Mouse (Mus musculus) myocyte (in vitro differentiated cells): Measurements from ENCODE around the gene Rptor. TPM values are rescaled to one million over a fixed set of nuclear protein-coding genes. Genes with fewer than 3 reads are reported as not detected.
A peak's percentile ranks its signal among the peaks of the same experiment; 100 is the strongest.

Source experiments
- H3K27me3 ChIP-seq: one replicate; pipeline ENCODE4 v1.6.1; 2011; ENCODE audit not compliant: control insufficient read depth, insufficient read depth, insufficient read length
- H3K36me3 ChIP-seq: one replicate; pipeline ENCODE4 v1.6.1; 2011; ENCODE audit not compliant: control insufficient read depth, insufficient read depth
- H3K4me2 ChIP-seq: one replicate; pipeline ENCODE4 v1.6.1; 2011; ENCODE audit warnings: low read depth, control low read depth
- H3K4me3 ChIP-seq: one replicate; pipeline ENCODE4 v1.5.1; 2011; ENCODE audit warnings: mild to moderate bottlenecking, control low read depth, moderate library complexity
- H3K79me2 ChIP-seq: one replicate; pipeline ENCODE4 v1.6.1; 2011; ENCODE audit not compliant: control insufficient read depth, insufficient read depth
- H3ac ChIP-seq: one replicate; pipeline ENCODE4 v1.6.1; 2011; ENCODE audit not compliant: control insufficient read depth, insufficient read length
- CEBPB ChIP-seq: IDR thresholded peaks from 2 replicates; pipeline ENCODE4 v1.6.1; 2011; ENCODE audit warnings: mild to moderate bottlenecking, moderate library complexity; ENCODE audit not compliant: poor library complexity, insufficient read depth, severe bottlenecking
- E2F4 ChIP-seq: IDR thresholded peaks from one replicate; pipeline ENCODE4 v1.6.1; 2011; ENCODE audit warnings: mild to moderate bottlenecking, control low read depth, moderate library complexity; ENCODE audit not compliant: insufficient read depth
- MAX ChIP-seq: IDR thresholded peaks from one replicate; pipeline ENCODE4 v1.6.1; 2011; ENCODE audit warnings: low read depth, mild to moderate bottlenecking, control low read depth
- MYOD1 ChIP-seq, 3 experiments: IDR thresholded peaks; one replicate each; pipeline ENCODE4 v1.6.1; 2011; ENCODE audit warnings: control low read depth in 2 of 3, low read depth in 2 of 3, mild to moderate bottlenecking in 2 of 3, moderate library complexity in 1 of 3; ENCODE audit not compliant: insufficient read length in 2 of 3, control insufficient read depth in 1 of 3
- MYOG ChIP-seq, 3 experiments: IDR thresholded peaks; one replicate each; pipeline ENCODE4 v1.6.1; 2011; ENCODE audit warnings: control low read depth in 2 of 3, low read depth in 2 of 3, mild to moderate bottlenecking in 2 of 3; ENCODE audit not compliant: insufficient read length in 2 of 3, control insufficient read depth in 1 of 3, insufficient read depth in 1 of 3
- POLR2A ChIP-seq: IDR thresholded peaks from one replicate; pipeline ENCODE4 v1.6.1; 2011; ENCODE audit warnings: low read depth, mild to moderate bottlenecking, control low read depth, moderate library complexity; ENCODE audit not compliant: insufficient read length
- POLR2AphosphoS2 ChIP-seq: IDR thresholded peaks from one replicate; pipeline ENCODE4 v1.6.1; 2011; ENCODE audit warnings: low read depth, control low read depth; ENCODE audit not compliant: insufficient read length
- REST ChIP-seq: IDR thresholded peaks from one replicate; pipeline ENCODE4 v1.6.1; 2011; ENCODE audit warnings: mild to moderate bottlenecking, control low read depth, moderate library complexity; ENCODE audit not compliant: insufficient read depth, insufficient read length
- SRF ChIP-seq: IDR thresholded peaks from one replicate; pipeline ENCODE4 v1.6.1; 2011; ENCODE audit warnings: low read depth; ENCODE audit not compliant: control insufficient read depth, insufficient read length
- TCF12 ChIP-seq: IDR thresholded peaks from one replicate; pipeline ENCODE4 v1.6.1; 2011; ENCODE audit warnings: mild to moderate bottlenecking, control low read depth; ENCODE audit not compliant: poor library complexity, insufficient read depth, severe bottlenecking
- TCF3 ChIP-seq: IDR thresholded peaks from one replicate; pipeline ENCODE4 v1.6.1; 2011; ENCODE audit warnings: low read depth, control low read depth; ENCODE audit not compliant: insufficient read length
- USF1 ChIP-seq: IDR thresholded peaks from one replicate; pipeline ENCODE4 v1.6.1; 2011; ENCODE audit warnings: low read depth, mild to moderate bottlenecking, control low read depth, moderate library complexity
- polyA plus RNA-seq: library from polyadenylated mRNA; unstranded; fragments of >200 nt; fragmentation: generic; extraction: Trizol; gene quantifications from one replicate; pipeline ENCODE4 v1.2.1, GENCODE M21; 2012; ENCODE audit warnings: missing spikeins

Gene Rptor
- polyA plus RNA-seq, 1 experiment: 59.5 TPM

- TF ChIP-seq TCF12 (no peak), TCF3 (no peak), POLR2A (no peak)
- Histone ChIP-seq H3K4me3 (no peak overlapping the region), H3K4me2 (no peak overlapping the region), H3ac (no peak overlapping the region), H3K79me2 (peaks cover 83% of the 10 kb centered on the region), H3K27me3 (no peaks in the 10 kb centered on the region), H3K36me3 (no peaks in the 10 kb centered on the region)
Measured at GRCm38 (mm10) chr11:119680735-119681134, 78.0 kb downstream of the Rptor start.

- Histone ChIP-seq H3K4me3 (no peak overlapping the region), H3K27me3 (no peaks in the 10 kb centered on the region), H3ac (no peak overlapping the region), H3K4me2 (no peak overlapping the region), H3K79me2 (peaks cover 95% of the 10 kb centered on the region), H3K36me3 (no peaks in the 10 kb centered on the region)
- TF ChIP-seq TCF12 (no peak), SRF (no peak), MYOD1 (IDR thresholded peaks at IDR 0.05; ENCODE audit: control insufficient read depth in 1 of 3, insufficient read length in 2 of 3, low read depth in 2 of 3) (no peak), MAX (no peak), POLR2AphosphoS2 (no peak), TCF3 (no peak), CEBPB (no peak), MYOG (IDR thresholded peaks at IDR 0.05; ENCODE audit: control insufficient read depth in 1 of 3, insufficient read depth in 1 of 3, insufficient read length in 2 of 3, low read depth in 2 of 3) (no peak), REST (no peak)
Measured at GRCm38 (mm10) chr11:119682285-119682684, 79.6 kb downstream of the Rptor start.

GRCm38 (mm10) chr11:119683796-119684195 lies 81.1 kb downstream of the Rptor start:
- Histone ChIP-seq H3K4me3 (no peak overlapping the region), H3K4me2 (no peak overlapping the region), H3K79me2 (peaks cover 95% of the 10 kb centered on the region), H3K36me3 (no peaks in the 10 kb centered on the region), H3ac (no peak overlapping the region), H3K27me3 (no peaks in the 10 kb centered on the region)
- TF ChIP-seq MYOD1 (IDR thresholded peaks at IDR 0.05; ENCODE audit: control insufficient read depth in 1 of 3, insufficient read length in 2 of 3, low read depth in 2 of 3) (peak in 1 of 3 experiments; percentile 5), POLR2A (no peak), SRF (no peak)

- TF ChIP-seq MYOD1 (IDR thresholded peaks at IDR 0.05; ENCODE audit: control insufficient read depth in 1 of 3, insufficient read length in 2 of 3, low read depth in 2 of 3): no peak
- Histone ChIP-seq H3K27me3 (no peaks in the 10 kb centered on the region), H3K79me2 (peaks cover 94% of the 10 kb centered on the region), H3ac (no peak overlapping the region), H3K4me3 (no peak overlapping the region), H3K36me3 (no peaks in the 10 kb centered on the region), H3K4me2 (peak overlapping the region; percentile 75)
Measured at GRCm38 (mm10) chr11:119685477-119685876, 82.8 kb downstream of the Rptor start.

- Histone ChIP-seq H3K79me2 (peaks cover 94% of the 10 kb centered on the region), H3K36me3 (no peaks in the 10 kb centered on the region)
- TF ChIP-seq POLR2AphosphoS2 (no peak), E2F4 (no peak), MAX (no peak), MYOG (IDR thresholded peaks at IDR 0.05; ENCODE audit: control insufficient read depth in 1 of 3, insufficient read depth in 1 of 3, insufficient read length in 2 of 3, low read depth in 2 of 3) (no peak), TCF3 (no peak), SRF (no peak), POLR2A (no peak), CEBPB (no peak), USF1 (no peak), TCF12 (no peak), REST (no peak), MYOD1 (IDR thresholded peaks at IDR 0.05; ENCODE audit: control insufficient read depth in 1 of 3, insufficient read length in 2 of 3, low read depth in 2 of 3) (no peak)
Measured at GRCm38 (mm10) chr11:119685910-119686659, 83.4 kb downstream of the Rptor start.

More at GRCm38 (mm10) chr11:119685910-119686659, 83.4 kb downstream of the Rptor start:
- no peak overlapping the region for H3ac ChIP-seq
- H3K4me3 ChIP-seq: no peak overlapping the region
- no peaks in the 10 kb centered on the region for H3K27me3 ChIP-seq
- peak overlapping the region; percentile 75 for H3K4me2 ChIP-seq
